Mouse (Mus musculus): ENCODE measurements at regions not wholly inside any gene's neighbourhood (a gene's known extent, or its start where the extent isn't known, plus 50 kb on each side); places are given as distances from the start of the nearest gene placed in this dataset.

- no peak overlapping the region for H3K4me3 ChIP-seq (ENCODE audit: insufficient read depth, low read depth, low read length)
- H3K27ac ChIP-seq (replicated peaks; ENCODE audit: low read depth, low read length), result no peak overlapping the region
- no peaks in the 10 kb centered on the region for H3K4me1 ChIP-seq (ENCODE audit: control insufficient read depth, insufficient read depth, insufficient read length, low read length)
These were observed 192.9 kb upstream of the Usp24 start for GRCm38 (mm10) chr4:106123038-106123654.

DNA sequence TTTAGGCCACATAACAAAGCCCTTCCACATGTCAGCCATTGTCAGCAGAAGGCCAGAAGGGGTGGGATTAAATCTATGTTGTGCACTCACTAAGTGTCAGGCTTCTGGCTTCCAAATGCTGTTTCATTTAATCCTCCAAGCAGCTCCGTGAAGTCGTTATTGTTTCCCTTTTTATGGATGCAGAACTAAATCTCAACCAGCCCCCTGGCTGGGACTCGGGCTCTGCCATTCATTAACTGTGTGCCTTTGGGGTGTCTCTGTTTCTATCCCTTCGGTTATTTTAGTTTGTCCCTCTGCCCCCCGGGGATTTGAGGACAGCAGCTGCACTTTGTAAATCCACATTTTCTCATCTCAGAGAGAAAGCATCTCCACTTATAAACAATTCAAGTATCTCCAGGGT is 188.8 kb upstream of the Usp24 start:
- H3K27ac ChIP-seq (replicated peaks; ENCODE audit: low read depth, low read length), result no peak overlapping the region
- H3K4me3 ChIP-seq (ENCODE audit: insufficient read depth, low read depth, low read length), result no peak overlapping the region
- no peaks in the 10 kb centered on the region for H3K4me1 ChIP-seq (ENCODE audit: control insufficient read depth, insufficient read depth, insufficient read length, low read length)

- H3K27ac ChIP-seq (replicated peaks; ENCODE audit: low read depth, low read length), result no peak overlapping the region
These were observed 188.4 kb upstream of the Usp24 start for GRCm38 (mm10) chr4:106127641-106128040.

GRCm38 (mm10) chr4:106129327-106129726 is 186.7 kb upstream of the Usp24 start:
- no peaks in the 10 kb centered on the region for H3K4me1 ChIP-seq (ENCODE audit: control insufficient read depth, insufficient read depth, insufficient read length, low read length)
- no peak overlapping the region for H3K4me3 ChIP-seq (ENCODE audit: insufficient read depth, low read depth, low read length)
- no peak overlapping the region for H3K27ac ChIP-seq (replicated peaks; ENCODE audit: low read depth, low read length)

More at GRCm38 (mm10) chr4:106127641-106128040, 188.4 kb upstream of the Usp24 start:
- H3K4me1 ChIP-seq (ENCODE audit: control insufficient read depth, insufficient read depth, insufficient read length, low read length), result no peaks in the 10 kb centered on the region
- no peak overlapping the region for H3K4me3 ChIP-seq (ENCODE audit: insufficient read depth, low read depth, low read length)

DNA sequence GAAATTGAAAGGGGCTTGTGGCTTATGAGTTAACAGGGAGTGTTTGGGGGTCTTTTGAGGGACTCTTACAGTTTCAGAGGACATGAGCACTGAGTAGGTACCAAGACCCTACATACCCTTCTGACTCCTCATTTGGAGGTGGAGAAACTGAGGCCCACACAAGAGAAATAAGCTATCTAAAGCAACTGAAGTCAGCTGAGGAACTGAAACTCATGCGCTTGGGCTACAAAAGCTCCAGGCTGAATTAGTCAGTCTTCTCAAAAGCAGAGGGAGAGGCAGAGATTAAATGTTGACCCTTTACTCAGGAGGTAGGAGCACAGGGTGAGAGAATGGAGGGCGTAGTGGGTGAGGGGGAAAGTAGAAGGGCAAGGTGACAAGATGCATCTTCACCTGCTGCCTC is 186.2 kb upstream of the Usp24 start:
- Histone ChIP-seq H3K27ac (replicated peaks; ENCODE audit: low read depth, low read length) (no peak overlapping the region), H3K4me1 (ENCODE audit: control insufficient read depth, insufficient read depth, insufficient read length, low read length) (no peaks in the 10 kb centered on the region), H3K4me3 (ENCODE audit: insufficient read depth, low read depth, low read length) (no peak overlapping the region)

- no peak overlapping the region for H3K4me3 ChIP-seq (ENCODE audit: insufficient read depth, low read depth, low read length)
- H3K27ac ChIP-seq (replicated peaks; ENCODE audit: low read depth, low read length), result no peak overlapping the region
- no peaks in the 10 kb centered on the region for H3K4me1 ChIP-seq (ENCODE audit: control insufficient read depth, insufficient read depth, insufficient read length, low read length)
These were observed 182.0 kb upstream of the Usp24 start for GRCm38 (mm10) chr4:106133746-106134730.

- Histone ChIP-seq H3K27ac (replicated peaks; ENCODE audit: low read depth, low read length) (no peak overlapping the region), H3K4me1 (ENCODE audit: control insufficient read depth, insufficient read depth, insufficient read length, low read length) (no peaks in the 10 kb centered on the region)
These were observed 173.3 kb upstream of the Usp24 start for GRCm38 (mm10) chr4:106142741-106143140.

DNA sequence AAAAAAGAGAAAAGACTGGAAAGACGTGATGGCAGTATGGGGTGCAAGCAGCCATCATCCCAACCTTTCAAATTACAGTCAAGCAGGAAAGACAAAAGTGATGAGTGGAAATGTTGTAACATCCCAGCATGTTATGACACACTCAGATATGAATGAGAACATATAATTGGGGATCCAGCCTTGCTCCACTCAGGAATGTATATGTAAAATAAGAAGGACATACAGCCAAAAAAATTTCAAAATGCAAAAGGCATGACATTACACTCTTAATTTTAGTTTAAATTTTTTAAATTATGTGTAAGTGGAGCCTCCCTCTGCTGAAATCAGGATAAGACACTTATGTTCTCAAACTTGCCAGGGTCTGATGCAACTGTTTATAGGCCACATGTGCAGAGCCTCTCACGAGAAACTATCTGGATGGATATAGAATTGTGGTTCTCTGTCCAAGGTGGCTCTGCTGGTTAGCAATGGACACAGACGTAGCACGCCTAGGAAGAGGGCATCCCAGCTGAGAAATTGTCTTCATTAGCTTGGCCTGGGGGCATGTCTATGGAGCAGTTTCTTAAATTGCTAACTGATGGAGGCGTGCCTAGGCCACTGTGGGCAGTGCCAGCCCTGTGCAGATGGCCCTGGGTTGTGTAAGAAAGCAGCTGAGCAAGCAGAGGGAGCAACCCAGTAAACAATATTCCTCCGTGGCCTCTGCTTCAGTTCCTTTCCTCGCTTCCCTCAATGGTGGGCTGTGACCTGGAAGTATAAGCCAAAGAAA is 171.5 kb upstream of the Usp24 start:
- Histone ChIP-seq H3K4me3 (ENCODE audit: insufficient read depth, low read depth, low read length) (no peak overlapping the region), H3K27ac (replicated peaks; ENCODE audit: low read depth, low read length) (no peak overlapping the region), H3K4me1 (ENCODE audit: control insufficient read depth, insufficient read depth, insufficient read length, low read length) (no peaks in the 10 kb centered on the region)

More at GRCm38 (mm10) chr4:106142741-106143140, 173.3 kb upstream of the Usp24 start:
- H3K4me3 ChIP-seq (ENCODE audit: insufficient read depth, low read depth, low read length), result no peak overlapping the region

GRCm38 (mm10) chr4:106146919-106147460 is 169.0 kb upstream of the Usp24 start:
- no peak overlapping the region for H3K27ac ChIP-seq (replicated peaks; ENCODE audit: low read depth, low read length)
- no peaks in the 10 kb centered on the region for H3K4me1 ChIP-seq (ENCODE audit: control insufficient read depth, insufficient read depth, insufficient read length, low read length)
- no peak overlapping the region for H3K4me3 ChIP-seq (ENCODE audit: insufficient read depth, low read depth, low read length)

- H3K4me1 ChIP-seq (ENCODE audit: control insufficient read depth, insufficient read depth, insufficient read length, low read length), result no peaks in the 10 kb centered on the region
- H3K4me3 ChIP-seq (ENCODE audit: insufficient read depth, low read depth, low read length), result no peak overlapping the region
- H3K27ac ChIP-seq (replicated peaks; ENCODE audit: low read depth, low read length), result no peak overlapping the region
These were observed 167.1 kb upstream of the Usp24 start for GRCm38 (mm10) chr4:106148866-106149265.

- Histone ChIP-seq H3K4me1 (ENCODE audit: control insufficient read depth, insufficient read depth, insufficient read length, low read length) (no peaks in the 10 kb centered on the region), H3K4me3 (ENCODE audit: insufficient read depth, low read depth, low read length) (no peak overlapping the region), H3K27ac (replicated peaks; ENCODE audit: low read depth, low read length) (no peak overlapping the region)
These were observed 166.5 kb upstream of the Usp24 start for GRCm38 (mm10) chr4:106149471-106150048.

DNA sequence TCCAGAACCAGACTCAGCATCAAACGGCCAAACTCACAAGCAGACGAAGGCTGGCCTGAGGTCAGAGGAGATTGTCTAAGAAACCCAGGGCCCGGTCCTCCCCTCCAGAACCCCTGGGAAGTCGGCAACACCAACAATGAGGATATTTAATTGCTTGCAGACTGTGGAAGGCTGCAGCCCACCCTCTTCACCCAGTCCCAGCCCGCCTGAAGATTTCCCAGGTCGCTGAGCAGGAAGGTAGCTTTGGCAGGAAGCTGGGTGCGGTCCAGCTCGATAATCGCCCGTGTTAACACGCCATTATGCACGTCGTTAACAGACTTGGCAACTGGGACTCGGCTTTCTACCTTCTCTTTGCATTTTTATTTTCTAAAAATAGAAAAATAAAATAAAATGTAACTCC is 165.2 kb upstream of the Usp24 start:
- H3K4me1 ChIP-seq (ENCODE audit: control insufficient read depth, insufficient read depth, insufficient read length, low read length), result no peaks in the 10 kb centered on the region
- no peak overlapping the region for H3K27ac ChIP-seq (replicated peaks; ENCODE audit: low read depth, low read length)
- H3K4me3 ChIP-seq (ENCODE audit: insufficient read depth, low read depth, low read length), result no peak overlapping the region

GRCm38 (mm10) chr4:106157451-106158179 is 158.4 kb upstream of the Usp24 start:
- H3K27ac ChIP-seq (replicated peaks; ENCODE audit: low read depth, low read length), result no peak overlapping the region
- H3K4me3 ChIP-seq (ENCODE audit: insufficient read depth, low read depth, low read length), result no peak overlapping the region
- no peaks in the 10 kb centered on the region for H3K4me1 ChIP-seq (ENCODE audit: control insufficient read depth, insufficient read depth, insufficient read length, low read length)

GRCm38 (mm10) chr4:106161592-106161991 is 154.4 kb upstream of the Usp24 start:
- Histone ChIP-seq H3K4me1 (ENCODE audit: control insufficient read depth, insufficient read depth, insufficient read length, low read length) (no peaks in the 10 kb centered on the region), H3K4me3 (ENCODE audit: insufficient read depth, low read depth, low read length) (no peak overlapping the region), H3K27ac (replicated peaks; ENCODE audit: low read depth, low read length) (no peak overlapping the region)
